Mouse (Mus musculus): ENCODE results near the gene Zcchc14. TPM values are rescaled to one million over a fixed set of nuclear protein-coding genes. Genes with fewer than 3 reads are reported as not detected.
"Not testable (repeated sequence)": the region's sequence is repeated elsewhere in the genome, so short reads cannot be mapped to it uniquely, and the experiment has no call there.

Gene Zcchc14
- polyA plus RNA-seq, 1 experiment: 37.0 TPM

- DNase-seq: peak in 1 of 2 experiments; percentile 42
- WGBS: 37% methylated on average over 14 of the region's 14 CpGs
- Histone ChIP-seq H3K27ac (ENCODE audit: insufficient read depth, low read length) (no peak overlapping the region), H3K27me3 (ENCODE audit: control insufficient read depth, insufficient read depth, low read length) (no peaks in the 10 kb centered on the region), H3K4me1 (ENCODE audit: control insufficient read depth, insufficient read depth, low read length) (no peaks in the 10 kb centered on the region), H3K4me3 (replicated peaks; ENCODE audit: insufficient read depth, low read depth, low read length) (no peak overlapping the region)
- no peak for TF ChIP-seq POLR2A (IDR thresholded peaks at IDR 0.05; ENCODE audit: borderline replicate concordance, insufficient read depth, low read length)
- no peak for TF ChIP-seq CTCF (IDR thresholded peaks at IDR 0.05; ENCODE audit: borderline replicate concordance, insufficient read depth, low read depth, low read length)
These were observed 52.9 kb downstream of the Zcchc14 start for GRCm38 (mm10) chr8:121599842-121600241.

DNA sequence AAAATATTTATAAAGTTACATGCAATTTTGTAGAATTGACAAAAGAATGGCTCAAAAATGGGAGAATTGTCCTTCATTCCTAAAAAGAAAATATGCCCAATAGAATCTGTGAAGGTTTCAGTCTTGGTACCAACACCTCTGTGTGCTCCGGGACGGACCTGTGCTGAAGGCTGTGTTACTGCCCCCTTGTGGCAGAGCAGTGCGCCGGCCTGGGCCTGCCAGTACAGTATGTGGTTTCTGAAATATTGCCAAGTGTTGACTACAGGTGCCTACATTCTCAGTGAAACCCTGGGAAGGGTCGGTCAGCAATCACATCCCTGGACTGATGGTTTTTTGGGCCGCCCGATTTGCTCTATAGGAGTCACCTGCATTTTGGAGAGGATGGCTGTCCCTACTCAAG lies 53.8 kb downstream of the Zcchc14 start:
- peak; percentile 88 for DNase-seq
- WGBS: 18% methylated on average over 7 of the region's 7 CpGs
- Histone ChIP-seq H3K27ac (ENCODE audit: insufficient read depth, low read length) (no peak overlapping the region), H3K27me3 (ENCODE audit: control insufficient read depth, insufficient read depth, low read length) (no peaks in the 10 kb centered on the region), H3K4me3 (replicated peaks; ENCODE audit: insufficient read depth, low read depth, low read length) (no peak overlapping the region), H3K4me1 (ENCODE audit: control insufficient read depth, insufficient read depth, low read length) (no peaks in the 10 kb centered on the region; the same call in 1 of the 2 replicates)
- TF ChIP-seq CTCF (IDR thresholded peaks at IDR 0.05; ENCODE audit: borderline replicate concordance, insufficient read depth, low read depth, low read length): peak; percentile 92
- no peak for TF ChIP-seq POLR2A (IDR thresholded peaks at IDR 0.05; ENCODE audit: borderline replicate concordance, insufficient read depth, low read length)

DNA sequence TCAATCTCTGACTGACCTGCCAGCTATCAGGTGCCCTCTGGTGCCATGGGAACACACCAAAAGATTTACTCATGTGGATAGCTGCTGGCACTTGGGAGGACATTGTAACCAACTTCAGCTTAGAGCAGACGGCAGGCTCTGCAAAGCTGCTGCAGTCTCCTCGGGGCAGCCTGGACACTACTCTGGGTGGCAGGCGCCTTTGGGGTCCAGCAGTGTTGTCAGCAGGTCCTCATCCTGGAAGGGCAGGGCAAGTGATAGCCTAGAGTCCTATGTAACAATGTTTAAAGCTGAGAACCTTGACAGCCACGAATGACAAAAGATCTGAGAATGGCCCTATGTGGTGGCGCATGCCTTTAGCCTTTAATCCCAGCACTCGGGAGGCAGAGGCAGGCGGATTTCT lies 54.5 kb downstream of the Zcchc14 start:
- no peak for DNase-seq
- TF ChIP-seq POLR2A (IDR thresholded peaks at IDR 0.05; ENCODE audit: borderline replicate concordance, insufficient read depth, low read length) (no peak), CTCF (IDR thresholded peaks at IDR 0.05; ENCODE audit: borderline replicate concordance, insufficient read depth, low read depth, low read length) (no peak)
- no peak overlapping the region for H3K4me3 ChIP-seq (replicated peaks; ENCODE audit: insufficient read depth, low read depth, low read length)
- 88% methylated on average over 7 of the region's 7 CpGs for WGBS
- H3K4me1 ChIP-seq (ENCODE audit: control insufficient read depth, insufficient read depth, low read length): no peaks in the 10 kb centered on the region; the same call in 1 of the 2 replicates
- no peak overlapping the region for H3K27ac ChIP-seq (ENCODE audit: insufficient read depth, low read length)
- H3K27me3 ChIP-seq (ENCODE audit: control insufficient read depth, insufficient read depth, low read length): no peaks in the 10 kb centered on the region

- H3K27me3 ChIP-seq (ENCODE audit: control insufficient read depth, insufficient read depth, low read length); DNase-seq; H3K27ac ChIP-seq (ENCODE audit: insufficient read depth, low read length); H3K4me1 ChIP-seq (ENCODE audit: control insufficient read depth, insufficient read depth, low read length); H3K4me3 ChIP-seq (replicated peaks; ENCODE audit: insufficient read depth, low read depth, low read length): not testable (repeated sequence)
- 50% methylated on average over 2 of the region's 2 CpGs for WGBS
These were observed 55.2 kb downstream of the Zcchc14 start for GRCm38 (mm10) chr8:121597492-121597891.

DNA sequence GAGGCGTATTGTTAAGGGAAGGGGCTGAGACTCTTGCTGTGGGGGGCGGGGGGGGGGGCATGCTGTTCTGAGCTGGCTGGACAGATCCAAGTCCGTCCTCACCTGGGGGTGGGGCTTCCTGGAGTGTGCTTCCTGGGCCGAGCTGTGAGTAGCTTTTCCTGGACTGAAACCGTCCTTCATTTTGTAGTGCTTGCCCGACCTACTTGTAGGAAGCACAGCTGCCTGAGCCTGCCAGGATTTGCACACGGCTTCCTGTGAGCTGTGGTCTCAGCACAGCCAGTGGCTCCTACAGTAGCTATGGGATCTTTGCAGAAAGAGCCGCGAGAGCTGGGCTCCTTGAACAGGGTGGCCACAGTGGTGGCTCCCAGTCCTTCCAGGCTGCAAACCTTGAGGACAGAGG lies 58.7 kb downstream of the Zcchc14 start:
- TF ChIP-seq POLR2A (IDR thresholded peaks at IDR 0.05; ENCODE audit: borderline replicate concordance, insufficient read depth, low read length) (no peak), CTCF (IDR thresholded peaks at IDR 0.05; ENCODE audit: borderline replicate concordance, insufficient read depth, low read depth, low read length) (no peak)
- no peak for DNase-seq
- H3K27me3 ChIP-seq (ENCODE audit: control insufficient read depth, insufficient read depth, low read length): no peaks in the 10 kb centered on the region
- no peak overlapping the region for H3K4me3 ChIP-seq (replicated peaks; ENCODE audit: insufficient read depth, low read depth, low read length)
- no peak overlapping the region for H3K27ac ChIP-seq (ENCODE audit: insufficient read depth, low read length)
- peaks cover 24% of the 10 kb centered on the region for H3K4me1 ChIP-seq (ENCODE audit: control insufficient read depth, insufficient read depth, low read length)
- 64% methylated on average over 9 of the region's 9 CpGs for whole genome bisulfite sequencing

GRCm38 (mm10) chr8:121593293-121593692 lies 59.4 kb downstream of the Zcchc14 start:
- TF ChIP-seq CTCF (IDR thresholded peaks at IDR 0.05; ENCODE audit: borderline replicate concordance, insufficient read depth, low read depth, low read length) (no peak), POLR2A (IDR thresholded peaks at IDR 0.05; ENCODE audit: borderline replicate concordance, insufficient read depth, low read length) (no peak)
- Histone ChIP-seq H3K27ac (ENCODE audit: insufficient read depth, low read length) (no peak overlapping the region), H3K4me3 (replicated peaks; ENCODE audit: insufficient read depth, low read depth, low read length) (no peak overlapping the region), H3K27me3 (ENCODE audit: control insufficient read depth, insufficient read depth, low read length) (no peaks in the 10 kb centered on the region), H3K4me1 (ENCODE audit: control insufficient read depth, insufficient read depth, low read length) (peaks cover 25% of the 10 kb centered on the region)
- DNase-seq: no peak
- WGBS: 81% methylated on average over 5 of the region's 5 CpGs

- H3K27ac ChIP-seq (ENCODE audit: insufficient read depth, low read length): no peak overlapping the region
- no peaks in the 10 kb centered on the region for H3K27me3 ChIP-seq (ENCODE audit: control insufficient read depth, insufficient read depth, low read length)
- TF ChIP-seq CTCF (IDR thresholded peaks at IDR 0.05; ENCODE audit: borderline replicate concordance, insufficient read depth, low read depth, low read length) (peak; percentile 21; the same call in 1 of the 2 replicates), POLR2A (IDR thresholded peaks at IDR 0.05; ENCODE audit: borderline replicate concordance, insufficient read depth, low read length) (no peak)
- peak in 1 of 2 experiments; percentile 47 for DNase-seq
- peaks cover 25% of the 10 kb centered on the region for H3K4me1 ChIP-seq (ENCODE audit: control insufficient read depth, insufficient read depth, low read length)
- 13% methylated on average over 20 of the region's 20 CpGs for WGBS
- peak overlapping the region; percentile 93 for H3K4me3 ChIP-seq (replicated peaks; ENCODE audit: insufficient read depth, low read depth, low read length)
These were observed 61.3 kb downstream of the Zcchc14 start for GRCm38 (mm10) chr8:121591178-121592066.
